Mouse (Mus musculus) intestine, postnatal 0 days (tissue): ENCODE results near the gene Arhgap11a. TPM values are rescaled to one million over a fixed set of nuclear protein-coding genes. Genes with fewer than 3 reads are reported as not detected.

Source experiments
- ATAC-seq: fragments of 200-750 bp; cut with Nextera tagmentation; 2 replicates; pipeline ENCODE4 v1.8.0; 2017; ENCODE audit warnings: mild to moderate bottlenecking, moderate TSS enrichment, moderate library complexity
- H3K27ac ChIP-seq: fragments of 300-500 bp; sonication (generic); 2 replicates; pipeline ENCODE4 v1.5.1; 2014; ENCODE audit warnings: mild to moderate bottlenecking, low read depth, low read length, moderate library complexity
- H3K27me3 ChIP-seq: fragments of 300-500 bp; sonication (generic); replicated peaks from 2 replicates; pipeline ENCODE4 v1.6.1; 2014; ENCODE audit warnings: low read length, mixed read lengths; ENCODE audit not compliant: control insufficient read depth, insufficient read depth
- H3K36me3 ChIP-seq: fragments of 300-500 bp; sonication (generic); 2 replicates; pipeline ENCODE4 v1.6.1; 2014; ENCODE audit warnings: mild to moderate bottlenecking, moderate library complexity; ENCODE audit not compliant: control insufficient read depth, insufficient read depth
- H3K4me1 ChIP-seq: fragments of 300-500 bp; sonication (generic); replicated peaks from 2 replicates; pipeline ENCODE4 v1.6.1; 2014; ENCODE audit warnings: antibody characterized with exemption, low read length, mixed read lengths; ENCODE audit not compliant: control insufficient read depth, insufficient read depth
- H3K4me2 ChIP-seq: fragments of 300-500 bp; sonication (generic); replicated peaks from 2 replicates; pipeline ENCODE4 v1.6.1; 2014; ENCODE audit warnings: low read depth, mild to moderate bottlenecking, moderate library complexity
- H3K4me3 ChIP-seq: fragments of 300-500 bp; sonication (generic); 2 replicates; pipeline ENCODE4 v1.5.1; 2014; ENCODE audit warnings: low read depth, low read length
- H3K9ac ChIP-seq: fragments of 300-500 bp; sonication (generic); 2 replicates; pipeline ENCODE4 v1.6.1; 2014; ENCODE audit warnings: mild to moderate bottlenecking, low read depth, low read length
- H3K9me3 ChIP-seq: fragments of 300-500 bp; sonication (generic); 2 replicates; pipeline ENCODE4 v1.6.1; 2016; ENCODE audit warnings: mixed run types; ENCODE audit not compliant: control insufficient read depth
- CTCF ChIP-seq: sonication (generic); IDR thresholded peaks from 2 replicates; pipeline ENCODE4 v1.5.1; 2016; ENCODE audit warnings: low read depth, mild to moderate bottlenecking, control low read depth, antibody characterized with exemption, moderate library complexity
- WGBS: fragments of 180-500 bp; shearing (Covaris S2); extraction: QIAGEN DNeasy Blood & Tissue Kit; methylation state at CpG from one replicate; pipeline ENCODE4 v1.1.7; 2014; 5-methylcytosine and 5-hydroxymethylcytosine counted together
- polyA plus RNA-seq: library from polyadenylated mRNA; unstranded; fragments of >200 nt; fragmentation: Nextera tagmentation; extraction: Ambion mirVana; gene quantifications from 2 replicates; pipeline ENCODE4 v1.2.1, GENCODE M21; 2015

Arhgap11a gene
- polyA plus RNA-seq, 1 experiment from 2014 or later = 7.5 TPM

DNA sequence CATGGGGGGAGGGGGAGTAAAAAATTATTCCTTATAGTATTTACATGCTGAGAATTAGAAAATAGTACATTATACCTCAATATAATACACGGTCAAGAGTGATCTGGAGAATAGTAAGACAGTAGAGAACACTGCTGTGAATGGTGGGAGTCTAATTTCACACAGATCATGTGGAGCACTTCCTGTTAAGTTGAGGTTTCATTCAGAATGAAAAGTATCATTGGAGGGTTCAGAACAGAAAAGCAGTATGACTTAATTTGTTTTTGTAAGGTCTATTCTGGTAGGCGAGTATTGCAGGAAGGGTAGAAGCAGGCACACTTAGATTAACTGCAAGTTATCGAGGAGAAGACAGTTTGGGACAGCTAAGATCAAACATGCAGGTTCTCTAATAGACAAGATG, 13.2 kb downstream of the Arhgap11a start:
- no peak for ATAC-seq
- Histone ChIP-seq H3K4me3 (no peak overlapping the region), H3K27me3 (no peaks in the 10 kb centered on the region), H3K9ac (no peak overlapping the region), H3K36me3 (peaks cover 39% of the 10 kb centered on the region), H3K9me3 (no peaks in the 10 kb centered on the region), H3K4me2 (no peak overlapping the region), H3K27ac (no peak overlapping the region), H3K4me1 (no peaks in the 10 kb centered on the region)
- no peak for TF ChIP-seq CTCF
- WGBS = 87% methylated on average over 3 of the region's 3 CpGs

GRCm38 (mm10) chr2:113828943-113829882, 19.2 kb downstream of the Arhgap11a start, which contains the start of gene Scg5:
Scg5 (minus strand) TSS chr2:113829121.
- Histone ChIP-seq H3K36me3 (peaks cover 16% of the 10 kb centered on the region), H3K4me3 (peak within 1 kb of the TSS; percentile 22), H3K27me3 (no peaks in the 10 kb centered on the region), H3K9me3 (no peaks in the 10 kb centered on the region), H3K9ac (no peak within 1 kb of the TSS), H3K27ac (no peak within 1 kb of the TSS), H3K4me2 (peak within 1 kb of the TSS; percentile 57), H3K4me1 (no peaks in the 10 kb centered on the region)
- peak; percentile 82 for ATAC-seq
- no peak for TF ChIP-seq CTCF
- WGBS = 11% methylated on average over 23 of the region's 23 CpGs

DNA sequence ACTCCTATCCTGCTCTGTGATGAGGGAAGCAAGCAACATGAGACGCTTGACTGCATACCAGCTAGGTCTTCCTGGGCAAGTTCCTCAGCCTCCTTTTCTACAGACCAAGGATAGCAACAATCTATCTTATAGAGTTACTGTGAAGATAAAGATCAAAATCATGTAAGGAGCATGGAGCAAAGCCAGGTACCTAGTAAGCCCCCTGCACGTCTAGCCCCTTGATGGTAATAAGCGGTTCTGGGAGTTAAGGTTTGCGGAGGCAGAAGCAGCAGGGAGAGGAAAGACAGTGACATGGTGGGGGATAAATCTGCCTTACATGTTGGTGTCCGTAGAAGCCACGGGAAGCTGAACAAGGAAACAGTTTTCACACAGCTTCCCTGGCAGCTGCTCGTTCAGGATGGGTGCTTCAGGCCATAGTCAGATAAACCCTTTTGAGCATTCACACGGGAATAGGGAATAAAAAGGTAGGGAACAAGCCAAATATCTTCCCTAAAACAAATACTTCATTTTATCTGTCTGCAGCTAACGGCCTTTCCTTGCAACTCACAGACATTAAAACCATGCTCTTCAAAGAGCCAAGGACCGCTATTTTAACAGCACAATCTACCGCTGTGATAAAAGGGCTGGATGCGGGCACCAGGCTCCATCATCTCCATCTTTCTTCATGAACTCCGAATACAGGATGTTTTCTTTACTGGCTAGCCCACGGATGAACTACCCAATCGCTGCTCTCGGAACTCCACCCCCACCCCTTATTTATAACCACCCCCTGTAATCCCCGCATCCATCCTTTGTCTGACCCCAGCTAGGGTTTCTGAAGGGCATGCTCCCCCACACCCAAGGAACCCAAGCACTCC, 20.1 kb downstream of the Arhgap11a start:
- Histone ChIP-seq H3K4me3 (peak overlapping the region; percentile 22), H3K36me3 (peaks cover 7% of the 10 kb centered on the region), H3K4me1 (no peaks in the 10 kb centered on the region), H3K9me3 (no peaks in the 10 kb centered on the region), H3K4me2 (peak overlapping the region; percentile 57), H3K27me3 (no peaks in the 10 kb centered on the region), H3K9ac (no peak overlapping the region), H3K27ac (no peak overlapping the region)
- no peak for ATAC-seq
- 26% methylated on average over 17 of the region's 17 CpGs for WGBS
- no peak for TF ChIP-seq CTCF

GRCm38 (mm10) chr2:113823909-113824308, 24.6 kb downstream of the Arhgap11a start:
- WGBS = 0% methylated on average over 2 of the region's 2 CpGs

DNA sequence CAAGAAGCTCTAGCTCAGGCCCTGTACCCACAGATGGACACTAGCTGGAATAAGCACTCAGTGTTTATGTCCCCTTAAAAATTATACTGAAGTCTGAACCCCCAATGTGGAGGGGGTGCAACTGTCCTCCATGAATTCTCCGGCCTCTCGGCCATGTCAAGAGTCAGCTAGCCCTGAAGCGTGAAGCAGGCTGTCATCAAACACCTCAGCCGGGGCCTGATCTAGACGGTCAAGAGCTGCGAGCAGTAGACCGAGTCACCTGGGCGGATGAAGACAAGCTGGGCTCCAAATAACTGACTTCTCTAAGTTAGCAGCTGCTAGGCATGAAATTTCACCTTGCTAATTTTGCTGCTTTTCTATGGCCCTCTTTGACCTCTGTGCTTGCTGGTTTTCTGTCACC, 26.1 kb downstream of the Arhgap11a start:
- H3K36me3 ChIP-seq = no peaks in the 10 kb centered on the region
- no peak overlapping the region for H3K4me3 ChIP-seq
- H3K27ac ChIP-seq = no peak overlapping the region
- ATAC-seq = no peak
- H3K4me1 ChIP-seq = no peaks in the 10 kb centered on the region
- TF ChIP-seq CTCF = no peak
- no peak overlapping the region for H3K4me2 ChIP-seq
- no peaks in the 10 kb centered on the region for H3K27me3 ChIP-seq
- no peak overlapping the region for H3K9ac ChIP-seq
- no peaks in the 10 kb centered on the region for H3K9me3 ChIP-seq
- WGBS = 97% methylated on average over 8 of the region's 8 CpGs

More at GRCm38 (mm10) chr2:113823909-113824308, 24.6 kb downstream of the Arhgap11a start:
- H3K4me1 ChIP-seq = no peaks in the 10 kb centered on the region
- ATAC-seq = no peak
- no peak overlapping the region for H3K4me2 ChIP-seq
- peak; percentile 89 for TF ChIP-seq CTCF
- no peak overlapping the region for H3K4me3 ChIP-seq
- no peaks in the 10 kb centered on the region for H3K36me3 ChIP-seq
- H3K27me3 ChIP-seq = no peaks in the 10 kb centered on the region
- H3K27ac ChIP-seq = no peak overlapping the region
- H3K9me3 ChIP-seq = no peaks in the 10 kb centered on the region
- H3K9ac ChIP-seq = no peak overlapping the region

DNA sequence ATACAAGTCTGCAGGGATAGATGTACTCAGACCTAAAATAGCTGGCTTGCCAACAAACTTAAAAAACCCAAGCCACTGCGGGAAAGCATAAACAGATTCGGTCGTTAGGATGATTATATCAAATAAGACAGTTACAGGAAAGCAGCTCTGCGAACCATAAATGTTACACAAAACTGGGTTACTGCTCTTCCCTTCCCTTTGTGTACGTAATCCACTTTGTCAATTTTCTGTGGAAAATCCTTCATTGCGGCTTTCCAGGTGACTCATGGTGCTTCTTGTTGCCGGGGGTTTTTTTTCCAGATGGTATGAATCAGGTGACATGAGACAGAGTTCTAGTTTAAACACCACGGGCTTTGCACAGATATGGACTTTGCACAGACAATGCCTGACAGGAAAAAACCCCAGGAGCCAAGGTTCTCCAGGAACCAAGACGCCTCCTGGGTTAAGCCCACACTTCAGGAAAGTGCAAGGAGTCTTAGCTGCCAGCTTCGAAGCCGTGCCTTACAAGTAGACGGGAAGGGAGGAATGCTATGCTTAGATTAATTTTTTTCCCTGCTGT, 27.2 kb downstream of the Arhgap11a start:
- Histone ChIP-seq H3K4me2 (peak overlapping the region; percentile 28; the same call in 1 of the 2 replicates), H3K4me3 (no peak overlapping the region), H3K4me1 (no peaks in the 10 kb centered on the region), H3K36me3 (no peaks in the 10 kb centered on the region), H3K27me3 (no peaks in the 10 kb centered on the region), H3K9ac (no peak overlapping the region), H3K9me3 (no peaks in the 10 kb centered on the region), H3K27ac (peak overlapping the region; percentile 66)
- ATAC-seq = peak; percentile 95
- TF ChIP-seq CTCF = no peak
- 26% methylated on average over 12 of the region's 12 CpGs for WGBS
